Mouse (Mus musculus): ENCODE measurements around the gene Kl.
A peak's percentile ranks its signal among the peaks of the same experiment; 100 is the strongest.

Gene Kl

DNA sequence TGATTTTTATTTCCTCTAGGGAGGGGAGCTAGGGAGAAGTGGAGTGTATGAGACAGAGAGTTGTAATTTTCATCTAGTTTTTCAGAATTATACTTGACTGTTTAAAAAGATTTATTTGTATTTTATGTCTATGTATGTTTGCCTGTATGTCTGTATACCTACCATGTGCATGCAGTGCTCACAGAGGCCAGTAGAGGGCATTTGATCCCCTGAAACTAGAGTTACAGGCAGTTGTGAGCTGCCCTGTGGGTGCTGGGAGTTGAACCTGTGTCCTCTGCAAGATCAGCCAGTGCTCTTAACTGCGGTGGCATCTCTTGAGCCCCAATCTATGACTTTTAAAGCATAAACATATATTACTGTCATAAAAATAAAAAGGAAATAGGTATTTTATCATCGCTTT is 15.5 kb downstream of the Kl start:
- DNase-seq, result no peak

DNA sequence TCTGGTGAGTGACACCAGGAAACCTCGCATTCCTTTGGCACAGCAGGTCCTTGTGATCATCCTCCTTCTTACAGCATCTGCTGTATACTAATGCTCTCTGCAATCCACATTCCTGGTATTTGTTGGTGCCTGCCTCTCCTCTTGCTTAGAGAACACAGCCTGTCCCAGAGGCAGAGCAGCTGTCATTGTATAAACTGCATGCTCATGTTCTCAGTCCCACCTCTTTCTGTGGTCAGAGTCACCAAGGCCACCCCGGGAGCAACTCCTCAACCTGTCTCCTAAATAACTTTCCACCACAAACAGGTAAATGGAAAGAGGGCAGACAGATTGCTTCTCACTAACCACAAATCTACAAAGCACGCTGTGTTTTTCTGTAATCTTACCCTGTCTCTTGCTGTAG is 18.1 kb downstream of the Kl start:
- DNase-seq, result no peak

DNA sequence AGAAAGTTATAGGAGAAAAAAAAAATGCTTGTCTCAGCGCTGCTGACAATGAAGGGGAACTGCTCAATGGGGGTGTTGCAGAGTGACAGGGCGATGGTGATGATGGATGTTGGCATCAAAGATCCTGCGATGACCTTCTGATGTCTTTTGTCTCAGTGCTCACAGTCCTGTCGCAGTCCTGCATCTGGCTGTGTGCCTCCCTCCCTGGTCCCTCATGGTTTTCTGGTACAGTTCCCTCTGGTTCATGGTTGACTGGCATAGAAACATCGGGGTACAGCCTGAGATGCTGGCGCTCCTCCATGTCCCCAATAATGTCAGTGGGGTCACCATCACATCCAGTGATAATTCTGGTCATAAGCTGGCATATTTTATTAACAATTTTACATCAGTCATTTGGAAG is 18.7 kb downstream of the Kl start:
- no peak for DNase-seq

GRCm38 (mm10) chr5:150974226-150974625 is 21.8 kb downstream of the Kl start:
- no peak for DNase-seq

DNA sequence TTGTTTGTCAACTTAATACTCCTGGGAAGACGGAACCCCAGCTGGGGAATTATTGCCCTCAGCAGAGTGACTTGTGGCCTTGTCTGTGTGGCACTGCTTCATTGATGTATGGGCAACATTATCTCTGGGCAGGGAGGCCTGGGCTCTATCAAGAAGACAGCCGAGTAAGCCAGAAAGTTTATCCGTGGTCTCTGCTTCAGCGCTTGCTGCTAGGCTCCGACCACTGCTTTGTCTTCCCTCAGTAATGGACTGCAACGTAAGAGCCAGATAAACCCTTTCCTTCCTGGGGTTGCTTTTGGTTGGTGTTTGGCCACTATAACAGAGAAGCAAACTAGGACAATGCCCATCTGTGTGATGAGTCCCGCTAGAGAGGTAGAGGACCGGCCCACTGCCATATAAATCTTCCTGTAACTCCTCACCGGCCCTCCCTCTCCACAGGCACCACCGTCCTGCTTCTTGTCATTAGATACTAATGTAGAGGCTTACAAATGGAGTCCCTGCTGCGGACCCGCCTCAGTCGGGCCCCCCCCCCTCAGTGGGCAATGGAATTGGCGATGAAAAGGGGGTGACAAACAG is 25.1 kb downstream of the Kl start:
- DNase-seq, result no peak

GRCm38 (mm10) chr5:150979341-150980136 is 27.1 kb downstream of the Kl start:
- no peak for DNase-seq

GRCm38 (mm10) chr5:150982082-150982481 is 29.7 kb downstream of the Kl start:
- no peak for DNase-seq

DNA sequence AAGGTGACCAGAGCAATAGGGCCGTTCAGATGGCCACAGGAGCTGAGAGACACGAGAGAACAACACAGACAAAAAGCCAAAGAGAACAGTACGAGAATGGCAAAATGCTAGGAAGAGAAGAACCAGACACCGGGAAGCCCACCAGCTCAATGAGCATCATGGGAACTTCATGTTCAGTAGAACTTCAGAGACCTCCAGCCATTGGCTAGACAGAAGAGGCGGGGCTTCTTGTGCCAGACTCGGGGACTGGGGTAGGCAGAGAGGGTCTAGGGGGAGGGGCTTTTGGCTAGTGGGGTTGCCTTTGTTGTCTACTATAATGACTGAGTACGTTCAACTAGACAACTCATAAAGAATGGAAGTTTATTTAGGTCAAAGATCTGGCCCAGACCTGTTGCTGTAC is 41.7 kb downstream of the Kl start:
- no peak for DNase-seq

- no peak for DNase-seq
Measured at GRCm38 (mm10) chr5:150996586-150996985, 44.2 kb downstream of the Kl start.

DNA sequence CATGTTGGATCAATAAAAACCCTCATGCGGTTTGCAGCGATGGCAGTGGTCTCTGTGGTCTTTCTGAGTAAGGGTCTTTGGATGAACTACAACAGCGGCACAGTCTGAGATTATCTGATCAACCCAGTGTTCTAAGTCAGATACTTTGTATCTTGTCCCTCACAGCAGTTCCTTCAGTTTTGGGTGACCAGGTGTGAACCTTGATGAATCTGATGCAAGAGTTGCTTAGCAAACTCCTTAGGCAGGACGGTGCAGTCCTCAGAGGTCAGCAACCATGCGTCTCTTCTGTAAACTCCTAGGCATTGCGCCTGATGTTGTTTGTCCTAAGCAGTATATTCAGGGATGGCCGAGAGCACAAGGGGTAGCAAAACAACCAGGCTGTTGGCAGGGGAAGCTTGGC is 48.7 kb downstream of the Kl start:
- DNase-seq, result no peak

GRCm38 (mm10) chr5:151002051-151002450 is 49.6 kb downstream of the Kl start:
- DNase-seq, result no peak

DNA sequence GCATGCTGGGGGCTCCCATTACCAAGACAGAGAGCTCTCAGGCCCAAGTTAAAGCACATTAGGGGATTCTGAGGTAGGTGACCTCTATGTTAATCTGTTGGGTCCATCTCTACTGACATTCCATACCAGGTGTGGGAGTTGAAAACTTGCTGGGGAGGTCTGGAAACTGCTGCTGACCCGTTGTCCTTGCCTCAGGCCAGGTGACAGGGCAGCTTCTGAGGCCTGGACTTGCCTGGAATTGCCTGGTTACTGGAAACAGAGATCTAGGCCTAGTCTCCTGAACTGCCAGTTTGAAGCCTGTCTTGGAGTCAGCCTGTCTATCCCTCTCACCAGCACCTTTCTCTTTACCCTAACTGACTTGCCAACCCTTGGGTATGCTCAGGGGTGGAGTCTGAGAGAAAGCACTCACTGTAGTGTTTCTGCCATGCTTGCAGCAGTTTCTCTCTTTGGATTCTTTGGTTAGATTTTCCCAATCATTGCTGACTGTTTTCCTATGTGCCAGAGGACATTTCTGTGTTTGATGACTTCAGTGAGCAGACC is 51.9 kb downstream of the Kl start:
- no peak for DNase-seq

- no peak for DNase-seq
Measured at GRCm38 (mm10) chr5:151018450-151018849, 66.0 kb downstream of the Kl start.

DNA sequence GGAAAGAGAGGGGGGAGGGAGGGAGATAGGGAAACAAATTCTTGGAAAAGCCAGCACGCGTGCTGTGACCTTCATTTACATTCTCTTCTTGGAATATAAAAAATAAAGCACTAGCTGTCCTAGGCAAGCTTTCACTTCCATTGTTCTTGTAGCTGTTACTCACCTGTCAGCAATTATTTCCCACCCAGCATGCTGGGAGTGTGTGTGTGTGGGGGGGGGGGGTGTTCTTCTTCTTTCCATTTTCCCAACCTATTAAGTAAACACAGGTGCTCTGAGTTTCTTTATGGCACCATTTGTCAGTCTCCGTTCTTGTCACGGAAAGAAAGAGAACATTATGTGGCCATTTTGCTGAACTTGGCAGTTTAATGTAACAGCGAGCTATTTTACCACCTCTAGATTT is 66.6 kb downstream of the Kl start:
- DNase-seq, result no peak

- DNase-seq, result no peak
Measured at GRCm38 (mm10) chr5:151020031-151020820, 67.8 kb downstream of the Kl start.

DNA sequence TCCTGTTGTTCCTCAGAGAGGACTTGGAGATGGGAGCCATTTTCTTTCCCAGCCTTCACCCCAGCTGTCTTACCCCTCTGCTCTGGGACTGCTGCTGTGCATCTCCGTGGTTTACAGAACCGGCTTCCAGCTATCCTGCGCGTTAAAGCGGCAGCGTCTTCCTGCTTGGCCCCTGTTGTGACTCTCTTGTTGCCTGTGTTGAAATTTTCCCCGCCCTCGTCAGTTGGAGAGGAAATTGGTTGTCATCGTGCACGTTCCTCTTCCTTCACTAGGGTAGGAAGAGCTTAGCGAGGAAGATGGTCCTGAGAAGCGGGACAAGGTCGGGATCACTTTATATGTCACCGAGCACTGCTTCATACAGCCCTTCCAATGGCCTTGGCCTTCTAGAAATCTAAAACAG is 68.4 kb downstream of the Kl start:
- DNase-seq, result no peak

GRCm38 (mm10) chr5:151022026-151022425 is 69.6 kb downstream of the Kl start:
- no peak for DNase-seq

GRCm38 (mm10) chr5:151022939-151023338 is 70.5 kb downstream of the Kl start:
- no peak for DNase-seq

DNA sequence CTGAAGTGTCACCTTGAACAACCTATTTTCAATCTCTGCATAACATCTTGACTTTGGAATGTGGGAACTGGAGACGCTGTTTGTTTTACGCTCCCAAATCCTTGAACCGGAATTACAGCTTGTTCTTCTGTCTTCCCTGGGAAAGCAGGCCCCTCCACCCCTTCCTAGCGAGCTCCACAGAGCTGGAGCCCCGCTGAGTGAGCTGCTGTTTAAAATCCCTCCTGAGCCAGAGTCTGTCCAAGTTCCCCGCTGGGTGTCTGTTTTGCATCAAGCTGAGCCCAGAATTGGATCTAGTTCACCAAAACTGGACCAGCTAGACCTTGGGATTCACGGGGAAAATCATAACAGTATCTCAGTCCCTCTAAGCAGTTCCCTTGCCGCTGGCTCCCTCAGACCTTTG is 71.1 kb downstream of the Kl start:
- peak; percentile 77 for DNase-seq

DNA sequence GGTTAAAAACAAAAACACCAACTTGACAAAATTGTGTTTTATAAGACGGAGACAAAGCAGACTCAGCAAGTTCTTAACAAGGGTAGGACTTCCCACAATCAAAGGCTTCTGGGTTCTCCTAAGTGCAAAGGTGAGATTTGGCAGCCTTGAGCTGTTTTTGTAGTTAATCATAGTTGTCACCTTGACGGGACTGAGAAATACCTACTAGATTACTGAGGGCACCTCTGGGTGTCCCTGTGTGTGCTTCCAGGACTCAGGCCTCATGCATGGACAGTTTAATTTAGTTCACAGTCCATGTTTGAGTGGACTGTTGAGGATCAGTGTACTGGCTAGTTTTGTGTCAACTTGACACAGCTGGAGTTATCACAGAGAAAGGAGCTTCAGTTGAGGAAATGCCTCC is 72.1 kb downstream of the Kl start:
- DNase-seq, result no peak

DNA sequence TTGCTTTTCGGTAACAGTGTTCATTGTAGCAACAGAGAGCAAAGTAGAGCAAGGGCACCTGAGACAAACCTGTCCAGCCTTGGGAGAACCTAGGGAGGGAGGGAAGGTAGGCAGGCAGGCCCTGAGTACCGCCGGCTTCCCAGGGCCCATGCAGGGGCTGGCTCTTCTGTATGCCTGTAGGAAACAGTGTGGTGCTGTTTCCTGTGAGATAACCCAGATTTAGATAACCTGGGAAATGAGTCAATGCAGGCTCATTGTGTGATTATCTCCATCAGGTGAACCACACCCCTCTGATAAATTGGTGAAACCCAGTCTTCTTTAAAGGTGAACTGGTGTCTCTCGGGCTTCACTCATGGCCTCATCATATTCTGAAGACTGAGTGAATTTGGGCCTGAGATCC is 73.7 kb downstream of the Kl start:
- no peak for DNase-seq

GRCm38 (mm10) chr5:151027171-151027570 is 74.8 kb downstream of the Kl start:
- peak; percentile 45 for DNase-seq

- no peak for DNase-seq
Measured at GRCm38 (mm10) chr5:151028906-151029305, 76.5 kb downstream of the Kl start.

All from cerebellum, adult 9-11 months (tissue).